Comparison of ENCODE assay signal across 19 mouse cellular contexts in the genomic region with DNA sequence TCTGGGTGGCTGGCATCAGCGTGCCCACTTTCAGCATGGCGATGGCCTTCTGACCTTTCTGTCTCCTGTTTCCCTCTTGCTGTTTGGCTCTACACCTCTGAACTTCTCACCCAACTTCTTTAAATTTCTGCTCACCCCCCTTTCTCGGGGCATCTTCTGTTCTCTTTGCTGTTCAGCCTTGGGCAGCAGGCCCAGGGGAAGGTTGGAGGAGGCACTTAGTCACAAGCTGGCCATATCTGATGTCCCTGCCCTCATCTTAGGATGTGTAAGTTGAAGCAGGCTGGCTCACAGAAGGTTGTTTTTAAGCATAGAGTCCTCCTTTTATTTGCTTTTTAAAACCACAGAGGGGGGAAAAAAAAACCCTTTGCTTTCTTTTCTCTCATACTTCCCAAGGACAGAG. TPM values are rescaled to one million over a fixed set of nuclear protein-coding genes. Genes with fewer than 3 reads are reported as not detected.
DNase-seq lines count a peak whose midpoint lies in the region; ATAC-seq and TF ChIP-seq lines count a peak whose summit lies in the region.
"Had no signal": no experiment of that assay in that cellular context is flagged by ENCODE, and none has a peak within 500 bp of the region (broad histone marks: within the 10 kb centered on the region; RNA-seq: fewer than 3 reads in every experiment).

No protein-coding gene starts in this region.

- no peak for ATAC-seq in forebrain, embryonic 11.5 days (replicated peaks; ENCODE audit: low FRiP score)
- ATAC-seq in hindbrain, postnatal 0 days: no peak
- no peak for ATAC-seq in hindbrain, embryonic 16.5 days

- no peaks in the 10 kb centered on the region for H3K9me3 ChIP-seq in forebrain, embryonic 10.5 days
- no peaks in the 10 kb centered on the region for H3K9me3 ChIP-seq in forebrain, embryonic 11.5 days (ENCODE audit: control insufficient read depth, low read length)
- no peaks in the 10 kb centered on the region for H3K9me3 ChIP-seq in hindbrain, postnatal 0 days (ENCODE audit: low read length)
- H3K9me3 ChIP-seq in hindbrain, embryonic 16.5 days (ENCODE audit: control insufficient read depth, low read length): no peaks in the 10 kb centered on the region
- H3K9me3 ChIP-seq: embryonic facial prominence, embryonic 13.5 days; limb, embryonic 15.5 days had no signal

- H3K9ac ChIP-seq in forebrain, embryonic 11.5 days (ENCODE audit: low read length): no peak overlapping the region
- no peak overlapping the region for H3K9ac ChIP-seq in hindbrain, postnatal 0 days (replicated peaks; ENCODE audit: low read length)
- H3K9ac ChIP-seq in hindbrain, embryonic 16.5 days (ENCODE audit: low read depth, low read length): no peak overlapping the region
- H3K9ac ChIP-seq: embryonic facial prominence, embryonic 13.5 days; limb, embryonic 15.5 days had no signal

- peak overlapping the region; percentile 41; the same call in 1 of the 2 replicates for H3K27ac ChIP-seq in forebrain, embryonic 10.5 days
- H3K27ac ChIP-seq in forebrain, embryonic 11.5 days (ENCODE audit: low read depth, low read length): no peak overlapping the region
- H3K27ac ChIP-seq in hindbrain, postnatal 0 days: peak overlapping the region; percentile 43; the same call in 1 of the 2 replicates
- no peak overlapping the region for H3K27ac ChIP-seq in hindbrain, embryonic 16.5 days (ENCODE audit: low read depth, low read length)
- H3K27ac ChIP-seq: embryonic facial prominence, embryonic 13.5 days; heart, adult 2 months; limb, embryonic 15.5 days had no signal

- 87% methylated on average over 3 of the region's 3 CpGs for WGBS in forebrain, embryonic 10.5 days
- WGBS in forebrain, embryonic 11.5 days: 94% methylated on average over 3 of the region's 3 CpGs
- WGBS in hindbrain, postnatal 0 days: 64% methylated on average over 3 of the region's 3 CpGs
- 92% methylated on average over 3 of the region's 3 CpGs for WGBS in hindbrain, embryonic 16.5 days

- H3K4me3 ChIP-seq in forebrain, embryonic 10.5 days: no peak overlapping the region
- H3K4me3 ChIP-seq in forebrain, embryonic 11.5 days (ENCODE audit: low read depth, low read length): no peak overlapping the region
- no peak overlapping the region for H3K4me3 ChIP-seq in hindbrain, postnatal 0 days (ENCODE audit: low read length)
- no peak overlapping the region for H3K4me3 ChIP-seq in hindbrain, embryonic 16.5 days (ENCODE audit: low read length)
- H3K4me3 ChIP-seq: embryonic facial prominence, embryonic 13.5 days; heart, adult 2 months; limb, embryonic 15.5 days had no signal

- no peak overlapping the region for H3K4me2 ChIP-seq in forebrain, embryonic 11.5 days (ENCODE audit: low read depth, low read length, severe bottlenecking)
- H3K4me2 ChIP-seq in hindbrain, postnatal 0 days (ENCODE audit: low read depth, low read length): no peak overlapping the region
- no peak overlapping the region for H3K4me2 ChIP-seq in hindbrain, embryonic 16.5 days (ENCODE audit: low read length)
- H3K4me2 ChIP-seq: embryonic facial prominence, embryonic 13.5 days; limb, embryonic 15.5 days had no signal

- peaks cover 15% of the 10 kb centered on the region for H3K4me1 ChIP-seq in forebrain, embryonic 10.5 days
- 0 out of 2 replicates have a peak, but pooled peaks cover 3% of the 10 kb centered on the region for H3K4me1 ChIP-seq in forebrain, embryonic 11.5 days (replicated peaks; ENCODE audit: control insufficient read depth, insufficient read depth, low read length)
- H3K4me1 ChIP-seq in hindbrain, postnatal 0 days (ENCODE audit: insufficient read depth, low read length): peaks cover 8% of the 10 kb centered on the region; the same call in 1 of the 2 replicates
- peaks cover 2% of the 10 kb centered on the region for H3K4me1 ChIP-seq in hindbrain, embryonic 16.5 days (ENCODE audit: control insufficient read depth, insufficient read depth, low read depth, low read length)

- no peak for DNase-seq in forebrain, embryonic 10.5 days (ENCODE audit: extremely low spot score, low spot score)
- no peak for DNase-seq in forebrain, embryonic 11.5 days (ENCODE audit: low spot score)
- no peak for DNase-seq in hindbrain, postnatal 0 days (ENCODE audit: low spot score)
- peak; percentile 89 for DNase-seq in ovary, adult 18-20 months (ENCODE audit: low spot score)
- DNase-seq in ovary, postnatal 10 days (ENCODE audit: low spot score): no peak
- no peak for DNase-seq in lung, postnatal 36 days
- DNase-seq in spleen, postnatal 14 days (ENCODE audit: low spot score in 2 of 2): no peak
- DNase-seq: cerebellum, adult 9-10 months; gastrocnemius, postnatal 10 days; heart, adult 2 months; heart, postnatal 4 days; kidney, adult 11 months; kidney, postnatal 36 days; lung, postnatal 10 days; right cerebral cortex, postnatal 14 days; thymus, postnatal 4 days had no signal

- peaks cover 14% of the 10 kb centered on the region for H3K36me3 ChIP-seq in forebrain, embryonic 10.5 days (replicated peaks)
- no peaks in the 10 kb centered on the region for H3K36me3 ChIP-seq in forebrain, embryonic 11.5 days (ENCODE audit: control insufficient read depth, insufficient read depth, low read length)
- peaks cover 3% of the 10 kb centered on the region; the same call in 1 of the 2 replicates for H3K36me3 ChIP-seq in hindbrain, postnatal 0 days (ENCODE audit: insufficient read depth, low read length)
- no peaks in the 10 kb centered on the region for H3K36me3 ChIP-seq in hindbrain, embryonic 16.5 days (ENCODE audit: control insufficient read depth, insufficient read depth, low read length)

- TF ChIP-seq CTCF in hindbrain, postnatal 0 days (IDR thresholded peaks at IDR 0.05; ENCODE audit: low read depth): no peak

- no peaks in the 10 kb centered on the region for H3K27me3 ChIP-seq in forebrain, embryonic 10.5 days (ENCODE audit: poor library complexity, severe bottlenecking)
- H3K27me3 ChIP-seq in forebrain, embryonic 11.5 days (ENCODE audit: control insufficient read depth, insufficient read depth, low read length): no peaks in the 10 kb centered on the region
- no peaks in the 10 kb centered on the region for H3K27me3 ChIP-seq in hindbrain, postnatal 0 days (ENCODE audit: insufficient read depth, low read length)
- H3K27me3 ChIP-seq in hindbrain, embryonic 16.5 days (replicated peaks; ENCODE audit: control insufficient read depth, insufficient read depth, low read length): no peaks in the 10 kb centered on the region
- H3K27me3 ChIP-seq: embryonic facial prominence, embryonic 13.5 days; limb, embryonic 15.5 days had no signal

RNA-seq across cellular contexts. Expression of gene Kidins220, which starts 40.7 kb away (rescaled TPM):
- 17.2 and 20.0 TPM in 2 replicates for polyA plus RNA-seq in forebrain, embryonic 10.5 days (2016; fragmentation: Nextera tagmentation; extraction: Ambion mirVana)
- 45.4 and 47.2 TPM in 2 replicates for polyA plus RNA-seq in forebrain, embryonic 11.5 days (2014; fragmentation: Nextera tagmentation; extraction: Ambion mirVana)
- 199 and 230 TPM in 2 replicates for total RNA-seq in hindbrain, postnatal 0 days (2014; rRNA removed)
- polyA plus RNA-seq in hindbrain, postnatal 0 days (2015; fragmentation: Nextera tagmentation; extraction: Ambion mirVana): 76.5 and 79.6 TPM in 2 replicates
- 114 and 142 TPM in 2 replicates for polyA plus RNA-seq in hindbrain, embryonic 16.5 days (2015; fragmentation: Nextera tagmentation; extraction: Ambion mirVana)

Comparison
In these comparisons a context has a peak if more than half of its experiments do, and no peak if none do; other contexts are left out.
1. H3K27ac ChIP-seq: peak in forebrain, embryonic 10.5 days (single experiment) and hindbrain, postnatal 0 days (single experiment); none in forebrain, embryonic 11.5 days (single experiment) and hindbrain, embryonic 16.5 days (single experiment).